Mouse (Mus musculus): Measurements from ENCODE around the gene Dpy19l1. TPM values are rescaled to one million over a fixed set of nuclear protein-coding genes. Genes with fewer than 3 reads are reported as not detected.
A peak's percentile ranks its signal among the peaks of the same experiment; 100 is the strongest.

Gene Dpy19l1
- total RNA-seq (2014; rRNA removed): 53.1 and 71.5 TPM in 2 replicates
- polyA plus RNA-seq (2015; fragmentation: Nextera tagmentation; extraction: Ambion mirVana): 18.7 and 20.1 TPM in 2 replicates

GRCm38 (mm10) chr9:24503067-24503857 lies at the start of gene Dpy19l1:
Gene Dpy19l1, minus strand, starts transcription at chr9:24503140.
- Histone ChIP-seq H3K9ac (peak within 1 kb of the TSS; percentile 66), H3K9me3 (ENCODE audit: low read length) (no peaks in the 10 kb centered on the region), H3K27ac (ENCODE audit: low read depth, low read length) (peak within 1 kb of the TSS; percentile 81), H3K36me3 (ENCODE audit: insufficient read depth) (no peaks in the 10 kb centered on the region), H3K4me1 (ENCODE audit: insufficient read depth) (peaks cover 4% of the 10 kb centered on the region; the same call in 1 of the 2 replicates), H3K27me3 (ENCODE audit: insufficient read depth, low read length) (no peaks in the 10 kb centered on the region), H3K4me3 (ENCODE audit: low read depth, low read length) (peak within 1 kb of the TSS; percentile 87), H3K4me2 (ENCODE audit: low read depth) (peak within 1 kb of the TSS; percentile 77)
- peak; percentile 27 for TF ChIP-seq CTCF (IDR thresholded peaks at IDR 0.05; ENCODE audit: low read depth)
- WGBS: under 1% methylated on average over 99 of the region's 99 CpGs
- ATAC-seq (peak; percentile 96), DNase-seq (peak; percentile 93)

DNA sequence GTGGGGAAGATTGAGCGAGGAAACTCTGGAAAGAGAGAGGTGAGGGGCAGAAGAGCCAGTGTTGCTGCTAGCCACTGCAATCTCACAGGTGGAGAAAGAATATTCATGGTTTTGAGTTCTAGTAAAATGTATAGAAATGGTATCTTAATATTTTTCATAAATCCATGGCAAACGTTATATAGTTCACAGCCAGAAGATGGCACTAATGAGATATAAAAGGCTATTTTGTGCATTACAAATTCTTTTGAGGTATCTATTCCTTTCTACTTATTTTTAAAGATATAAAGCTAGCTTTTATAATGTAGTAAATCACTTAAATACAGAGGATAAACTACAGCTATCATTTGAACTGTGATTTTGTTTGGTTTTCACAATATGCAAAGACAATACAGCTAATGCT lies 35.2 kb upstream of the Dpy19l1 start:
- no peak overlapping the region for H3K4me3 ChIP-seq (ENCODE audit: low read depth, low read length)
- H3K27me3 ChIP-seq (ENCODE audit: insufficient read depth, low read length): no peaks in the 10 kb centered on the region
- no peak overlapping the region for H3K9ac ChIP-seq
- H3K9me3 ChIP-seq (ENCODE audit: low read length): no peaks in the 10 kb centered on the region
- H3K4me2 ChIP-seq (ENCODE audit: low read depth): no peak overlapping the region
- no peaks in the 10 kb centered on the region for H3K36me3 ChIP-seq (ENCODE audit: insufficient read depth)
- H3K4me1 ChIP-seq (ENCODE audit: insufficient read depth): no peaks in the 10 kb centered on the region
- DNase-seq: peak; percentile 41
- ATAC-seq: no peak
- WGBS: 42% methylated on average over 2 of the region's 2 CpGs
- no peak; the same call in none of the 2 replicates for TF ChIP-seq CTCF (IDR thresholded peaks at IDR 0.05; ENCODE audit: low read depth)
- no peak overlapping the region for H3K27ac ChIP-seq (ENCODE audit: low read depth, low read length)

GRCm38 (mm10) chr9:24516575-24517139 lies 13.7 kb upstream of the Dpy19l1 start:
- no peaks in the 10 kb centered on the region for H3K36me3 ChIP-seq (ENCODE audit: insufficient read depth)
- WGBS: 54% methylated on average over 10 of the region's 10 CpGs
- ATAC-seq (peak; percentile 94), DNase-seq (peak; percentile 90)
- no peak overlapping the region for H3K27ac ChIP-seq (ENCODE audit: low read depth, low read length)
- H3K9ac ChIP-seq: no peak overlapping the region; the same call in 1 of the 2 replicates
- H3K4me2 ChIP-seq (ENCODE audit: low read depth): no peak overlapping the region; the same call in 1 of the 2 replicates
- peak; percentile 96 for TF ChIP-seq CTCF (IDR thresholded peaks at IDR 0.05; ENCODE audit: low read depth)
- H3K9me3 ChIP-seq (ENCODE audit: low read length): no peaks in the 10 kb centered on the region
- no peaks in the 10 kb centered on the region for H3K27me3 ChIP-seq (ENCODE audit: insufficient read depth, low read length)
- H3K4me3 ChIP-seq (ENCODE audit: low read depth, low read length): no peak overlapping the region
- peaks cover 3% of the 10 kb centered on the region for H3K4me1 ChIP-seq (ENCODE audit: insufficient read depth)

DNA sequence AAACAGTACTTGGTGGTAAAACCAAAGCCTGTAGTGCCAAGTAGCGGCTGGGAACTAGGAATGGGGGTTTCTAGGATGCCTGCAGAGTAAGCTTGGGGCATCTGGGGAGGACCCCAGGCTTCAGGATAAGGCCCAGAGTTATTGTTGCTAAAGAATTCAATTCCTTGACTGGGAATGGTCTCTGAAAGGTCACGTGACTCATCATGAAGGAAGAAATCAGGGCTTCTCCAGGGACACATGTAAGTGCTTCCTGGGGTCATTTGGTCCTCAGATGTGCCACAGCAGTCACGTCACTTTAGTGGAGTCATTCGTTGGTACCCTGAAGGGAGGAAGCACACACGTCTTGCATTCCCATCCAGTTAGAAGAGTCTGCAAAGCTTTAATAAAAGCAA lies 11.1 kb upstream of the Dpy19l1 start:
- ATAC-seq (no peak), DNase-seq (no peak)
- Histone ChIP-seq H3K9ac (no peak overlapping the region), H3K4me3 (ENCODE audit: low read depth, low read length) (no peak overlapping the region), H3K4me2 (ENCODE audit: low read depth) (no peak overlapping the region), H3K4me1 (ENCODE audit: insufficient read depth) (peaks cover 3% of the 10 kb centered on the region), H3K9me3 (ENCODE audit: low read length) (no peaks in the 10 kb centered on the region), H3K36me3 (ENCODE audit: insufficient read depth) (no peaks in the 10 kb centered on the region), H3K27me3 (ENCODE audit: insufficient read depth, low read length) (no peaks in the 10 kb centered on the region), H3K27ac (ENCODE audit: low read depth, low read length) (no peak overlapping the region)
- WGBS: 73% methylated on average over 5 of the region's 5 CpGs
- no peak for TF ChIP-seq CTCF (IDR thresholded peaks at IDR 0.05; ENCODE audit: low read depth)

GRCm38 (mm10) chr9:24513290-24514077 lies 10.5 kb upstream of the Dpy19l1 start:
- Histone ChIP-seq H3K36me3 (ENCODE audit: insufficient read depth) (no peaks in the 10 kb centered on the region), H3K9me3 (ENCODE audit: low read length) (no peaks in the 10 kb centered on the region), H3K4me2 (ENCODE audit: low read depth) (no peak overlapping the region), H3K4me3 (ENCODE audit: low read depth, low read length) (no peak overlapping the region), H3K27ac (ENCODE audit: low read depth, low read length) (no peak overlapping the region), H3K9ac (no peak overlapping the region), H3K27me3 (ENCODE audit: insufficient read depth, low read length) (no peaks in the 10 kb centered on the region), H3K4me1 (ENCODE audit: insufficient read depth) (peaks cover 3% of the 10 kb centered on the region)
- WGBS: 64% methylated on average over 9 of the region's 9 CpGs
- DNase-seq: no peak
- ATAC-seq: no peak
- TF ChIP-seq CTCF (IDR thresholded peaks at IDR 0.05; ENCODE audit: low read depth): no peak

DNA sequence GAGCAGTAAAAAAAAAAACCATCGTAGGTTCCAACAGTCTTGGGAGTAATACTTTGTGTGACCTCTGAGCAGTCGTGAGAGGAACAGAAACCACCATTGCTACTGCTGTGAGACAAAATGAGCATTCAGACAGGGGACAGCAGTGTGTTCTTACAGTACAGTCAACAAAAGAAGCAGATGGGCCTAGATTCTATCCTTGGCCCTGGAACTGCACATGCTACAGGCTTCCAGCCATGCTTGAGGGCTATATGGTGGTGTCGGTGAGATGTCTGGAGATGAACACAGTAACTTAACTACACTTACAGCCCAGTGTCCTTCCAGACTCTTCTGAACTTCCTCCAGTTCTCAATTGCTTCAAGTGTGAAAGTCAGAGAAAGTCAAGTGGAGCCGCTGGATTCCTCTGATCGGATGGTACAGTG lies 9.2 kb upstream of the Dpy19l1 start:
- Histone ChIP-seq H3K27me3 (ENCODE audit: insufficient read depth, low read length) (no peaks in the 10 kb centered on the region), H3K27ac (ENCODE audit: low read depth, low read length) (no peak overlapping the region), H3K9ac (no peak overlapping the region), H3K4me3 (ENCODE audit: low read depth, low read length) (no peak overlapping the region), H3K36me3 (ENCODE audit: insufficient read depth) (no peaks in the 10 kb centered on the region), H3K9me3 (ENCODE audit: low read length) (no peaks in the 10 kb centered on the region), H3K4me1 (ENCODE audit: insufficient read depth) (peaks cover 3% of the 10 kb centered on the region), H3K4me2 (ENCODE audit: low read depth) (no peak overlapping the region)
- TF ChIP-seq CTCF (IDR thresholded peaks at IDR 0.05; ENCODE audit: low read depth): no peak
- 89% methylated on average over 5 of the region's 5 CpGs for WGBS
- ATAC-seq: no peak
- no peak for DNase-seq

Measured in forebrain, postnatal 0 days (tissue).